Comparison of ENCODE assay signal across 8 mouse cellular contexts in genomic region chr7:101504507-101504906, GRCm38 (mm10).
DNase-seq lines count a peak whose midpoint lies in the region; ATAC-seq and TF ChIP-seq lines count a peak whose summit lies in the region.

No protein-coding gene starts in this region.

- peak overlapping the region; percentile 32 for H3K4me3 ChIP-seq in heart, embryonic 12.5 days
- H3K4me3 ChIP-seq in forebrain, embryonic 16.5 days (replicated peaks; ENCODE audit: low read length): peak overlapping the region; percentile 25
- H3K4me3 ChIP-seq in limb, embryonic 13.5 days: peak overlapping the region; percentile 39
- peak overlapping the region; percentile 17 for H3K4me3 ChIP-seq in midbrain, postnatal 0 days (ENCODE audit: low read depth, low read length)

- peak overlapping the region; percentile 64 for H3K4me2 ChIP-seq in heart, embryonic 12.5 days
- H3K4me2 ChIP-seq in forebrain, embryonic 16.5 days (ENCODE audit: low read length): peak overlapping the region; percentile 49
- peak overlapping the region; percentile 66 for H3K4me2 ChIP-seq in limb, embryonic 13.5 days (replicated peaks)
- H3K4me2 ChIP-seq in midbrain, postnatal 0 days (ENCODE audit: low read depth, low read length, poor library complexity, severe bottlenecking): peak overlapping the region; percentile 42

- intact Hi-C loops in heart, postnatal 36 days (cut with DNase I): no loop called here

- no peaks in the 10 kb centered on the region for H3K36me3 ChIP-seq in heart, embryonic 12.5 days
- no peaks in the 10 kb centered on the region; the same call in 1 of the 2 replicates for H3K36me3 ChIP-seq in forebrain, embryonic 16.5 days (ENCODE audit: control insufficient read depth, insufficient read depth)
- no peaks in the 10 kb centered on the region for H3K36me3 ChIP-seq in limb, embryonic 13.5 days
- peaks cover 5% of the 10 kb centered on the region; the same call in 1 of the 2 replicates for H3K36me3 ChIP-seq in midbrain, postnatal 0 days (ENCODE audit: insufficient read depth, low read length)

- WGBS in heart, embryonic 12.5 days: 5% methylated on average over 24 of the region's 24 CpGs
- WGBS in forebrain, embryonic 16.5 days: 4% methylated on average over 24 of the region's 24 CpGs
- 7% methylated on average over 24 of the region's 24 CpGs for WGBS in limb, embryonic 13.5 days
- WGBS in midbrain, postnatal 0 days: 14% methylated on average over 24 of the region's 24 CpGs

- peaks cover 51% of the 10 kb centered on the region for H3K27me3 ChIP-seq in heart, embryonic 12.5 days (replicated peaks)
- peaks cover 3% of the 10 kb centered on the region for H3K27me3 ChIP-seq in forebrain, embryonic 16.5 days (replicated peaks; ENCODE audit: control insufficient read depth, insufficient read depth, low read length)
- peaks cover 44% of the 10 kb centered on the region for H3K27me3 ChIP-seq in limb, embryonic 13.5 days
- H3K27me3 ChIP-seq in midbrain, postnatal 0 days (ENCODE audit: insufficient read depth, low read length): peaks cover 7% of the 10 kb centered on the region; the same call in 1 of the 2 replicates

- no peak for TF ChIP-seq CTCF in midbrain, postnatal 0 days (IDR thresholded peaks at IDR 0.05)

- no peak for DNase-seq in heart, postnatal 36 days
- peak; percentile 61 for DNase-seq in T-cell, adult 2 months (ENCODE audit: low spot score)
- DNase-seq in midbrain, postnatal 0 days (ENCODE audit: low spot score): no peak
- DNase-seq in cerebellum, postnatal 14 days: no peak
- DNase-seq in frontal cortex, adult 2 months (ENCODE audit: extremely low spot score in 1 of 2, low spot score in 1 of 2): no peak

- ATAC-seq in heart, embryonic 12.5 days (ENCODE audit: insufficient number of reproducible peaks, low FRiP score): no peak; the same call in 1 of the 2 replicates
- peak; percentile 34; the same call in 1 of the 2 replicates for ATAC-seq in forebrain, embryonic 16.5 days
- no peak for ATAC-seq in limb, embryonic 13.5 days (ENCODE audit: low FRiP score, low read depth)
- no peak for ATAC-seq in midbrain, postnatal 0 days (ENCODE audit: low FRiP score)

- H3K9ac ChIP-seq in heart, embryonic 12.5 days: no peak overlapping the region
- H3K9ac ChIP-seq in forebrain, embryonic 16.5 days (replicated peaks; ENCODE audit: low read depth, low read length): no peak overlapping the region
- peak overlapping the region; percentile 51; the same call in 1 of the 2 replicates for H3K9ac ChIP-seq in limb, embryonic 13.5 days
- H3K9ac ChIP-seq in midbrain, postnatal 0 days (replicated peaks; ENCODE audit: low read length, poor library complexity, severe bottlenecking): peak overlapping the region; percentile 19; the same call in 1 of the 2 replicates

- H3K9me3 ChIP-seq in heart, embryonic 12.5 days (replicated peaks): no peaks in the 10 kb centered on the region
- H3K9me3 ChIP-seq in forebrain, embryonic 16.5 days (ENCODE audit: control insufficient read depth, low read length): no peaks in the 10 kb centered on the region
- peaks cover 5% of the 10 kb centered on the region; the same call in 1 of the 2 replicates for H3K9me3 ChIP-seq in limb, embryonic 13.5 days
- no peaks in the 10 kb centered on the region for H3K9me3 ChIP-seq in midbrain, postnatal 0 days (ENCODE audit: low read length)

- no peak overlapping the region for H3K27ac ChIP-seq in heart, embryonic 12.5 days (ENCODE audit: poor library complexity, severe bottlenecking)
- H3K27ac ChIP-seq in forebrain, embryonic 16.5 days (ENCODE audit: low read length): no peak overlapping the region
- H3K27ac ChIP-seq in limb, embryonic 13.5 days: no peak overlapping the region
- no peak overlapping the region for H3K27ac ChIP-seq in midbrain, postnatal 0 days (ENCODE audit: low read depth, low read length)

- peaks cover 10% of the 10 kb centered on the region; the same call in 1 of the 2 replicates for H3K4me1 ChIP-seq in heart, embryonic 12.5 days (replicated peaks)
- no peaks in the 10 kb centered on the region for H3K4me1 ChIP-seq in forebrain, embryonic 16.5 days (replicated peaks; ENCODE audit: control insufficient read depth, insufficient read depth, low read length)
- 0 out of 2 replicates have a peak, but pooled peaks cover 4% of the 10 kb centered on the region for H3K4me1 ChIP-seq in limb, embryonic 13.5 days
- no peaks in the 10 kb centered on the region for H3K4me1 ChIP-seq in midbrain, postnatal 0 days (ENCODE audit: insufficient read depth, low read length)

Comparison
In these comparisons a context has a peak if more than half of its experiments do, and no peak if none do; other contexts are left out.
1. H3K9ac ChIP-seq: peak in limb, embryonic 13.5 days (single experiment) and midbrain, postnatal 0 days (single experiment); none in heart, embryonic 12.5 days (single experiment) and forebrain, embryonic 16.5 days (single experiment).
2. Peak in every context shown above with its lines, with median percentiles within 50 percentile points of each other: H3K4me2 ChIP-seq and H3K4me3 ChIP-seq.